Mouse (Mus musculus): ENCODE measurements around the gene Rif1.

DNA sequence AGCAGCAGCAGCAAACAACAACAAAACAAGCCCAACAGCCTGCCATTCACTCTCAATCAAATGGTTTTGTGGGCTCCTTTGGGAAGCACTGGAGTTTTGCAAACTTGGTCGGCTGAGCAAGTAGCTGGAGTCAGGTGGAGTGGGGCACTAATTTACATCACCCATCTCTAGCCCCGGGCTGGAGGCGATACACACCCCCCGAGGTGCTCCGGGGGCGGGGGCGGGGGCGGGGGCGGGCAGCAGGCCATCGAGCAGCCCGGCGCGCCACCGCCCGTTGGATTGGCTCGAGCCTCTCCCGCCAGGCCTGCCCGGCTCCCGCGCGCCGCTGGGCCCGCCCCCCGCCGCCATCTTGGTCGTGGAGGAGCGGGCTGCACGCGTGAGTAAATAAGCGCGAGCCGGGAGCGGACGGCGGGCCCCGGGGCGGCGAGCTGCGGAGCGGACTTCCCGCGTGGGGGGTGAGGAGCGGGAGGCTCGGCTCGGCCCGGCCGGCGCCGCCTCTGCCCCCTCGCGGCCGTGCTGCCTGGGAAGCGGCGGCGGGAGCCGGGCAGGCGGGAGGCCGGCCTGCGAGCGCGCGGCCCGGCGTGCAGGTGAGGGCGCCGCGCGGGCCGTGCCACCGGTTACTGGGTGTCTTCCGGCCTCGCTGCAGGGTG, at the start of gene Rif1:
- TF ChIP-seq CTCF (IDR thresholded peaks at IDR 0.05; ENCODE audit: low read depth, low read length) (no peak), POLR2AphosphoS5 (IDR thresholded peaks at IDR 0.05; ENCODE audit: insufficient replicate concordance, low read depth, low read length) (no peak), TAL1 (conservative IDR thresholded peaks at IDR 0.05; ENCODE audit: low read depth, low read length) (no peak), GATA1 (IDR thresholded peaks at IDR 0.05; ENCODE audit: borderline replicate concordance, low read length) (no peak)

All from G1E (cell line).